Mouse (Mus musculus) MEL (cell line): ENCODE data around the gene Vps11. TPM values are rescaled to one million over a fixed set of nuclear protein-coding genes. Genes with fewer than 3 reads are reported as not detected.
A peak's percentile ranks its signal among the peaks of the same experiment; 100 is the strongest.

ENCODE experiments used
- DNase-seq: peaks from one replicate; pipeline ENCODE4 v3.0.0; 2011; ENCODE audit warnings: low read depth, low spot score
- H3K27ac ChIP-seq: 2 replicates; pipeline ENCODE4 v1.5.1; 2012; ENCODE audit warnings: low read depth, mild to moderate bottlenecking, control low read depth, low read length, moderate library complexity; ENCODE audit not compliant: control insufficient read depth
- H3K27me3 ChIP-seq, 2 experiments: fragments of 150-350 bp in 1 of 2; sonication (generic) in 1 of 2; 2 replicates each; pipeline ENCODE4 v1.6.1; 2012; ENCODE audit warnings: low read length in 2 of 2, mild to moderate bottlenecking in 2 of 2, improper control_type of control experiment in 1 of 2, moderate library complexity in 1 of 2; ENCODE audit not compliant: insufficient read depth in 2 of 2, control insufficient read depth in 1 of 2
- H3K36me3 ChIP-seq, 2 experiments: 2 replicates each; pipeline ENCODE4 v1.6.1; 2012 to 2014; ENCODE audit warnings: low read length in 2 of 2, improper control_type of control experiment in 1 of 2, inconsistent platforms in 1 of 2, mild to moderate bottlenecking in 1 of 2; ENCODE audit not compliant: insufficient read depth in 2 of 2, control insufficient read depth in 1 of 2
- H3K4me1 ChIP-seq, 2 experiments: fragments of 150-350 bp in 1 of 2; sonication (generic) in 1 of 2; 2 replicates each; pipeline ENCODE4 v1.6.1; 2012; ENCODE audit warnings: low read length in 2 of 2, improper control_type of control experiment in 1 of 2, mild to moderate bottlenecking in 1 of 2; ENCODE audit not compliant: insufficient read depth in 2 of 2, control insufficient read depth in 1 of 2
- H3K4me3 ChIP-seq, 2 experiments: fragments of 150-350 bp in 1 of 2; sonication (generic) in 1 of 2; 2 replicates each; pipeline ENCODE4 v1.5.1; 2012; ENCODE audit warnings: low read depth in 2 of 2, low read length in 2 of 2, mild to moderate bottlenecking in 2 of 2, moderate library complexity in 2 of 2, control low read depth in 1 of 2, improper control_type of control experiment in 1 of 2; ENCODE audit not compliant: control insufficient read depth in 1 of 2, insufficient read depth in 1 of 2
- H3K79me2 ChIP-seq: 2 replicates; pipeline ENCODE4 v1.6.1; 2012; ENCODE audit warnings: mild to moderate bottlenecking, low read length, moderate library complexity; ENCODE audit not compliant: control insufficient read depth, poor library complexity, insufficient read depth
- H3K9ac ChIP-seq: 2 replicates; pipeline ENCODE4 v1.6.1; 2012; ENCODE audit warnings: low read depth, mild to moderate bottlenecking, control low read depth, low read length, moderate library complexity; ENCODE audit not compliant: control insufficient read depth, poor library complexity, severe bottlenecking
- H3K9me3 ChIP-seq: fragments of 150-350 bp; sonication (generic); replicated peaks from 2 replicates; pipeline ENCODE4 v1.6.1; 2012; ENCODE audit warnings: mild to moderate bottlenecking, low read length, improper control_type of control experiment, moderate library complexity; ENCODE audit not compliant: insufficient read depth
- CHD1 ChIP-seq: IDR thresholded peaks from 2 replicates; pipeline ENCODE4 v1.6.1; 2012; ENCODE audit warnings: low read depth, mild to moderate bottlenecking, inconsistent platforms, low read length, improper control_type of control experiment
- CTCF ChIP-seq, 3 experiments: IDR thresholded peaks in 2 of 3; conservative IDR thresholded peaks in 1 of 3; 2 replicates each; pipeline ENCODE4 v1.5.1; 2011 to 2012; ENCODE audit warnings: low read length in 3 of 3, low read depth in 2 of 3, mild to moderate bottlenecking in 2 of 3, improper control_type of control experiment in 1 of 3, inconsistent platforms in 1 of 3, mixed read lengths in 1 of 3, moderate library complexity in 1 of 3; ENCODE audit not compliant: control insufficient read depth in 1 of 3, insufficient read depth in 1 of 3, poor library complexity in 1 of 3, severe bottlenecking in 1 of 3
- EP300 ChIP-seq, 2 experiments: IDR thresholded peaks; 2 replicates each; pipeline ENCODE4 v1.6.1; 2011; ENCODE audit warnings: improper control_type of control experiment in 2 of 2, low read length in 2 of 2, low read depth in 1 of 2, mild to moderate bottlenecking in 1 of 2
- ETS1 ChIP-seq: IDR thresholded peaks from 2 replicates; pipeline ENCODE4 v1.6.1; 2012; ENCODE audit warnings: low read depth, mild to moderate bottlenecking, inconsistent platforms, low read length, improper control_type of control experiment, moderate library complexity
- GABPA ChIP-seq: IDR thresholded peaks from 2 replicates; pipeline ENCODE4 v1.6.1; 2012; ENCODE audit warnings: low read depth, mild to moderate bottlenecking, inconsistent platforms, low read length, improper control_type of control experiment, moderate library complexity
- GATA1 ChIP-seq: IDR thresholded peaks from 2 replicates; pipeline ENCODE4 v1.6.1; 2011; ENCODE audit warnings: low read depth, low read length, improper control_type of control experiment
- HCFC1 ChIP-seq: IDR thresholded peaks from 2 replicates; pipeline ENCODE4 v1.6.1; 2012; ENCODE audit warnings: low read depth, mild to moderate bottlenecking, inconsistent platforms, low read length, improper control_type of control experiment, moderate library complexity
- JUND ChIP-seq: IDR thresholded peaks from 2 replicates; pipeline ENCODE4 v1.6.1; 2011; ENCODE audit warnings: low read depth, mild to moderate bottlenecking, improper control_type of control experiment, low read length
- MAFK ChIP-seq: IDR thresholded peaks from 2 replicates; pipeline ENCODE4 v1.6.1; 2011; ENCODE audit warnings: low read depth, mild to moderate bottlenecking, low read length, improper control_type of control experiment, borderline replicate concordance
- MAX ChIP-seq: IDR thresholded peaks from 2 replicates; pipeline ENCODE4 v1.6.1; 2011; ENCODE audit warnings: low read length, improper control_type of control experiment
- MAZ ChIP-seq: IDR thresholded peaks from 2 replicates; pipeline ENCODE4 v1.6.1; 2012; ENCODE audit warnings: low read depth, mild to moderate bottlenecking, inconsistent platforms, low read length, improper control_type of control experiment
- MYB ChIP-seq: IDR thresholded peaks from 2 replicates; pipeline ENCODE4 v1.6.1; 2011; ENCODE audit warnings: mild to moderate bottlenecking, low read depth, low read length, improper control_type of control experiment
- NELFE ChIP-seq: IDR thresholded peaks from 2 replicates; pipeline ENCODE4 v1.6.1; 2011; ENCODE audit warnings: low read depth, low read length, improper control_type of control experiment
- POLR2A ChIP-seq, 2 experiments: IDR thresholded peaks; 2 replicates each; pipeline ENCODE4 v1.6.1; 2011 to 2012; ENCODE audit warnings: low read length in 2 of 2, mild to moderate bottlenecking in 2 of 2, control low read depth in 1 of 2, improper control_type of control experiment in 1 of 2, low read depth in 1 of 2, moderate library complexity in 1 of 2; ENCODE audit not compliant: control insufficient read depth in 1 of 2, insufficient read depth in 1 of 2, poor library complexity in 1 of 2
- POLR2AphosphoS5 ChIP-seq: IDR thresholded peaks from 2 replicates; pipeline ENCODE4 v1.6.1; 2012; ENCODE audit warnings: low read depth, borderline replicate concordance, mild to moderate bottlenecking, inconsistent platforms, low read length, moderate library complexity, mixed read lengths
- SIN3A ChIP-seq: IDR thresholded peaks from 2 replicates; pipeline ENCODE4 v1.6.1; 2012; ENCODE audit warnings: low read length, improper control_type of control experiment, inconsistent platforms
- USF1 ChIP-seq: IDR thresholded peaks from 2 replicates; pipeline ENCODE4 v1.6.1; 2014; ENCODE audit warnings: low read depth, mild to moderate bottlenecking, inconsistent platforms, low read length, improper control_type of control experiment, moderate library complexity
- ZNF384 ChIP-seq: IDR thresholded peaks from 2 replicates; pipeline ENCODE4 v1.6.1; 2012; ENCODE audit warnings: low read depth, mild to moderate bottlenecking, inconsistent platforms, low read length, improper control_type of control experiment
- polyA plus RNA-seq, 2 experiments: library from polyadenylated mRNA; stranded (reverse) in 1 of 2; unstranded in 1 of 2; fragments of >175 nt in 1 of 2; fragments of >200 nt in 1 of 2; gene quantifications; 2 replicates each; pipeline versions ENCODE4 v1.2.1 to v1.2.4; 2012; ENCODE audit warnings: low replicate concordance in 2 of 2, low read depth in 1 of 2; ENCODE audit not compliant: insufficient read length in 2 of 2, insufficient read depth in 1 of 2, missing spikeins in 1 of 2
- total RNA-seq: library from RNA; depleted of rRNA; stranded (reverse); fragments of 300-350 nt; gene quantifications from 2 replicates; pipeline ENCODE4 v1.2.3, GENCODE M21; 2012

Vps11 gene
- total and polyA plus RNA-seq, 3 experiments = 18.6 to 27.1 TPM; not detected in 1

DNA sequence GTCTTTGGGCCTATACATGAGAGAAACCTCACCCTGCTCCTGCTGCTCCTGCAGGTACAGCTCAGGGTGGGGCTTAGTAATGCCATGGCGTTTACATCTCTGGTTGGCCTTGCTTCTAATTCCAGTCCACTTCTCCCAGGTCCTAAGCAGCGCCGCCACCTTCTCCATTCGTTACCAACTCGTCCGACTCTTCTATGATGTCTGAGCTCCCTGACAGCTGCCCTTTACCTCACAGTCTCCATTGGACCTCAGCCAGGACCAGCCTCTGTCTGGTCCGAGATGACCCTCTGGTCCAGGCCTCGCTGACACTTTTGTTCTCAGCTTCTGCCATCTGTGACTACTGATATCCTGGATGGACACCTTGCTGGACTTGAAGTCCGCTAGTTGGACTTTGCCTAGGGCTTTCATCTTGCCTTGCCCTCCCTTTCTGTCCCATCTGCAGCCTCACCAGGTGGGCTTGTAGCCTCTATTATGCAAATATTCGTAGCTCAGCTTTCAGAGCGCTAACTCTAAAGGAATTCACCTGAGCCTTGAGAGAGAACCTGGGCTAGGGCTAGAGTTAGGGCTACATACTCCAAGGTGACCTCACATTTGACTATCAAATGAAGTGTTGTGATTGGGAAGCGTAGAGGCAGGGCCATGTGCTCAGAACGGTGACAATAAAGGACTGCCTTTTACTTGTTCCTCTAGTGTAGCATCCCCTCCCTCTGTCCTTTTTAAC lies 28.4 kb downstream of the Vps11 start:
- Histone ChIP-seq H3K36me3 (peaks cover 0 to 6% of the 10 kb centered on the region in 2 experiments; a peak in 3 of 4 replicates), H3K27ac (no peak overlapping the region), H3K4me1 (peaks cover 0 to 3% of the 10 kb centered on the region in 2 experiments; a peak in 1 of 4 replicates), H3K9me3 (no peaks in the 10 kb centered on the region), H3K27me3 (no peaks in the 10 kb centered on the region), H3K9ac (no peak overlapping the region), H3K4me3 (no peak overlapping the region)
- DNase-seq = no peak
- TF ChIP-seq MAX (peak; percentile 41; the same call in 1 of the 2 replicates), EP300 (IDR thresholded peaks at IDR 0.05; ENCODE audit: low read depth in 1 of 2, low read length in 2 of 2) (no peak)
- TF ChIP-seq, all 39 proteins: peak for 1
- peaks cover 24% of the 10 kb centered on the region for H3K79me2 ChIP-seq

DNA sequence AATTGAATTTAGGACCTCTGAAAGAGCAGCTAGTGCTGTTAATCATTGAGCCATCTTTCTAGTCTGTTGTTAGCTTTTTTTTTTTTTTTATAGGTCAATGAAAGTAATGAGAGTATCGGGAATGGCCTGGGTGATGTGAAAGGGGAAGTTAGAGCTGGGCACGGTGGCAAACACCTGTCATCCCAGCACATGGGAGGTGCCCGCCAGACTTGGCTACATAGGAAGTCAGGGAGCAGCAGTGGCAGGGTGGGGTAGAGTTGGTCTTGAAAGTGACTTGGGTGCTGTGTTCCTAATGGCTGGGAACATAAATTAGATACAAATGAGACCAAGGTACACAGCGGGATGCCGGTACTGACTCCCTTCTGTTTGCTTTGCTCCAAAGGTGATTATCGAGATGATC lies 30.7 kb downstream of the Vps11 start:
- TF ChIP-seq GATA1 (no peak), MAZ (no peak), CHD1 (no peak), MYB (no peak), EP300 (IDR thresholded peaks at IDR 0.05; ENCODE audit: low read depth in 1 of 2, low read length in 2 of 2) (no peak), MAFK (no peak), POLR2AphosphoS5 (no peak), SIN3A (no peak)
- no peaks in the 10 kb centered on the region for H3K27me3 ChIP-seq
- no peak for DNase-seq
- H3K27ac ChIP-seq = no peak overlapping the region
- no peak overlapping the region for H3K9ac ChIP-seq
- peaks cover 23% of the 10 kb centered on the region for H3K79me2 ChIP-seq
- no peak overlapping the region for H3K4me3 ChIP-seq
- no peaks in the 10 kb centered on the region for H3K9me3 ChIP-seq
- peaks cover 0 to 6% of the 10 kb centered on the region in 2 experiments; a peak in 2 of 4 replicates for H3K4me1 ChIP-seq
- no peaks in the 10 kb centered on the region; a peak in 2 of 4 replicates for H3K36me3 ChIP-seq

DNA sequence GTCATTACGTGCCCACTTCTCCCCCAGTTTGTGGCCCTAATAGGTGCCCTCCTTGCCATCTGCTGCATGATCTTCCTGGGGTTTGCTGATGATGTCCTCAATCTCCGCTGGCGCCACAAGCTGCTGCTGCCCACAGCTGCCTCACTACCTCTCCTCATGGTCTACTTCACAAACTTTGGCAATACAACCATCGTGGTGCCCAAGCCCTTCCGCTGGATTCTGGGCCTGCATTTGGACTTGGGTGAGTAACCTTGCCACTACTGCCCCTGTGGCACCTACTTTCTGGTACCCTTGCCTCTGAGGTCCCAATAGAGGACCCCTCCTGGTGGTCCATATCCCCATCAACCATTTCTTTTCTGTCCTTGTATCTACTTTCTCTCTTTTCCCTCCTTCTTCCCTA lies 33.5 kb downstream of the Vps11 start:
- Histone ChIP-seq H3K4me1 (peaks cover 2 to 9% of the 10 kb centered on the region in 2 experiments; a peak in 3 of 4 replicates), H3K27ac (no peak overlapping the region), H3K36me3 (peaks cover 0 to 3% of the 10 kb centered on the region in 2 experiments; a peak in 1 of 4 replicates)

More for the DNA sequence above, 33.5 kb downstream of the Vps11 start:
- no peak for DNase-seq
- TF ChIP-seq JUND = no peak
- TF ChIP-seq POLR2A (IDR thresholded peaks at IDR 0.05; ENCODE audit: control insufficient read depth in 1 of 2, insufficient read depth in 1 of 2, low read depth in 1 of 2, low read length in 2 of 2, poor library complexity in 1 of 2) = no peak
- no peak for TF ChIP-seq ZNF384
- no peak for TF ChIP-seq NELFE
- TF ChIP-seq ETS1 = no peak
- TF ChIP-seq MAFK = no peak
- TF ChIP-seq GATA1 = no peak
- no peak for TF ChIP-seq GABPA
- no peak for TF ChIP-seq USF1
- no peak for TF ChIP-seq CTCF (IDR thresholded peaks at IDR 0.05 in 2 of 3, conservative IDR thresholded peaks at IDR 0.05 in 1 of 3; ENCODE audit: control insufficient read depth in 1 of 3, insufficient read depth in 1 of 3, low read depth in 2 of 3, low read length in 3 of 3, poor library complexity in 1 of 3, severe bottlenecking in 1 of 3)
- TF ChIP-seq HCFC1 = no peak
- H3K9ac ChIP-seq = no peak overlapping the region
- H3K27me3 ChIP-seq = no peaks in the 10 kb centered on the region
- H3K4me3 ChIP-seq = no peak overlapping the region
- H3K9me3 ChIP-seq = no peaks in the 10 kb centered on the region
- H3K79me2 ChIP-seq = peaks cover 11% of the 10 kb centered on the region; the same call in 1 of the 2 replicates
